Mouse (Mus musculus) forebrain, postnatal 0 days (tissue): ENCODE data around the gene Dsn1. TPM values are rescaled to one million over a fixed set of nuclear protein-coding genes. Genes with fewer than 3 reads are reported as not detected.

Source experiments
- ATAC-seq: fragments of 200-750 bp; cut with Nextera tagmentation; 2 replicates; pipeline ENCODE4 v1.8.0; 2017; ENCODE audit warnings: mild to moderate bottlenecking, moderate library complexity
- DNase-seq: peaks from one replicate; pipeline ENCODE4 v3.0.0-alpha.2; 2015
- H3K27ac ChIP-seq: fragments of 300-500 bp; sonication (generic); 2 replicates; pipeline ENCODE4 v1.5.1; 2014; ENCODE audit warnings: low read depth, mild to moderate bottlenecking, antibody characterized with exemption, low read length, moderate library complexity, mixed read lengths
- H3K27me3 ChIP-seq: fragments of 300-500 bp; sonication (generic); 2 replicates; pipeline ENCODE4 v1.6.1; 2014; ENCODE audit warnings: mild to moderate bottlenecking, low read length, mixed read lengths; ENCODE audit not compliant: insufficient read depth
- H3K36me3 ChIP-seq: fragments of 300-500 bp; sonication (generic); 2 replicates; pipeline ENCODE4 v1.6.1; 2014; ENCODE audit warnings: mild to moderate bottlenecking, moderate library complexity; ENCODE audit not compliant: insufficient read depth
- H3K4me1 ChIP-seq: fragments of 300-500 bp; sonication (generic); 2 replicates; pipeline ENCODE4 v1.6.1; 2014; ENCODE audit warnings: antibody characterized with exemption; ENCODE audit not compliant: insufficient read depth
- H3K4me2 ChIP-seq: fragments of 300-500 bp; sonication (generic); 2 replicates; pipeline ENCODE4 v1.6.1; 2014; ENCODE audit warnings: low read depth, mild to moderate bottlenecking, moderate library complexity
- H3K4me3 ChIP-seq: fragments of 300-500 bp; sonication (generic); 2 replicates; pipeline ENCODE4 v1.5.1; 2014; ENCODE audit warnings: low read depth, low read length, mixed read lengths
- H3K9ac ChIP-seq: fragments of 300-500 bp; sonication (generic); 2 replicates; pipeline ENCODE4 v1.6.1; 2014; ENCODE audit warnings: mild to moderate bottlenecking
- H3K9me3 ChIP-seq: fragments of 300-500 bp; sonication (generic); 2 replicates; pipeline ENCODE4 v1.6.1; 2016; ENCODE audit warnings: low read length
- CTCF ChIP-seq: sonication (generic); IDR thresholded peaks from 2 replicates; pipeline ENCODE4 v1.5.1; 2016; ENCODE audit warnings: antibody characterized with exemption, control low read depth, low read depth
- WGBS: fragments of 180-500 bp; shearing (Covaris S2); extraction: QIAGEN DNeasy Blood & Tissue Kit; methylation state at CpG from one replicate; pipeline ENCODE4 v1.1.7; 2014; 5-methylcytosine and 5-hydroxymethylcytosine counted together
- polyA plus RNA-seq: library from polyadenylated mRNA; unstranded; fragments of >200 nt; fragmentation: Nextera tagmentation; extraction: Ambion mirVana; gene quantifications from 2 replicates; pipeline ENCODE4 v1.2.1, GENCODE M21; 2015
- total RNA-seq: library from RNA; depleted of rRNA; stranded (reverse); fragments of >200 nt; gene quantifications from 2 replicates; pipeline ENCODE4 v1.2.3, GENCODE M21; 2014

Dsn1 gene
- total and polyA plus RNA-seq, 2 experiments from 2014 or later: 10.0 to 12.2 TPM

DNA sequence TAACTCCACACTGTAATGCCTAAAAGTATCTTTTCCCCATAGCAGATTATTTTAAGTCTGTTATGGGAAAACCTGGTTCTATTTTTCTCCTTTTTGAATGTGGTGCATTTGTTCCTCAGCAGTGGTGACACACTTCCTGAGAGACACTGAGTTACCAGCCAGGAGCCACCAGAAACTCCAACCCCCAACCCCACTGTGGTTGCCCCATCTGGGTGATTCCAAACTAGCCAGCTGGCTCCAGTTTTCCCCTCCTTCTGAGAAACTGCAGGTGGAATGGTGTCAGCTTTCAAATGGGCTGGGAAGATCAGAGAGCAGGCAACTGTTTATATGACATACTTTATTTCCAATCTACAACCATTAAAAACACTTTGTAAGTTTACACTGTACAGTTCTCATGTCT, 3.2 kb upstream of the Dsn1 start:
- H3K4me1 ChIP-seq: peaks cover 4% of the 10 kb centered on the region; the same call in 1 of the 2 replicates
- H3K4me3 ChIP-seq: no peak overlapping the region
- H3K36me3 ChIP-seq: peaks cover 9% of the 10 kb centered on the region
- no peaks in the 10 kb centered on the region for H3K9me3 ChIP-seq
- ATAC-seq (no peak), DNase-seq (no peak)
- no peak overlapping the region for H3K4me2 ChIP-seq
- TF ChIP-seq CTCF: no peak
- H3K27me3 ChIP-seq: no peaks in the 10 kb centered on the region
- no peak overlapping the region for H3K27ac ChIP-seq
- no peak overlapping the region for H3K9ac ChIP-seq

DNA sequence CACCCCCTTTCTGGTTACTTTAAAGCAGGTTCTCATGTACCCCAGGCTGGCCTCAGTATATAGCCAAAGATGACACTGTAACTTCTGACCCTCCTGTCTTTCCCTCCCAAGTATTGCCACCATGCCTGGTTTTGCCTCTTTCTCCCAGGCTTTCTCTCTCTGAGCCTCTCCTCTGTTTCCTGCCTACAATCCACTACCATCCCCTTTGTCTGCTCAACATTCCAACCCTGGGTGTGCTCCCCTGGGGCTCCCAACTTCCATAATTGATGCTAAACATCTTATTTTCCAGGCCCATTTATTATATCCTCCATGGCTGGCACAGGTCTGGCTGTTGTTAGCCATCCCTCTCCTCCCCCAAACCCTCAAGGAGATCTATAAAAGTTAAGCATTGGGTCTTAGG, 1.6 kb upstream of the Dsn1 start:
- no peak overlapping the region for H3K4me2 ChIP-seq
- no peak overlapping the region for H3K4me3 ChIP-seq
- TF ChIP-seq CTCF: no peak
- no peak overlapping the region for H3K27ac ChIP-seq
- peaks cover 4% of the 10 kb centered on the region; the same call in 1 of the 2 replicates for H3K4me1 ChIP-seq
- DNase-seq (no peak), ATAC-seq (no peak)
- H3K9ac ChIP-seq: no peak overlapping the region
- H3K27me3 ChIP-seq: no peaks in the 10 kb centered on the region
- H3K9me3 ChIP-seq: no peaks in the 10 kb centered on the region
- H3K36me3 ChIP-seq: no peaks in the 10 kb centered on the region

DNA sequence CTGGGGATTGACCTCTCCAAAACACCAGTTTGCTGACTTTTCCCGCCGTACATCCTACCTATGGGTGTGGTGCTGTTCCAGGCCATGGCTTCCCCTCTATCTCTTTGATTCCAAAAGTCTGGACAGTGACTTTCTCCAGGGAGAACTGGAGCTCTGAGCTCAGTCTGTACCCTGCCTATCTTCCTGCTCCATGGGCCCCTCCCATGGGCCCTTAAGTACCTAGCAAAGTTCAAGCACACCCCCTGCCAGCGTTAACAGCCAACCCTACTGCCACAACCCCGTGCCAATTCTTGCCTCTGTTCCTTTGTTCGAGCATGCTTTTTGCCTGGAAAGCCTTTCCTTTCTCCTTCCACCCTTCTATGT, 261 bp upstream of the Dsn1 start:
- DNase-seq (no peak), ATAC-seq (peak; percentile 52)
- H3K4me2 ChIP-seq: peak overlapping the region; percentile 99
- H3K9me3 ChIP-seq: no peaks in the 10 kb centered on the region
- H3K27ac ChIP-seq: peak overlapping the region; percentile 60
- no peak for TF ChIP-seq CTCF
- no peaks in the 10 kb centered on the region for H3K36me3 ChIP-seq
- H3K9ac ChIP-seq: peak overlapping the region; percentile 61
- H3K4me3 ChIP-seq: peak overlapping the region; percentile 56
- H3K27me3 ChIP-seq: no peaks in the 10 kb centered on the region
- WGBS: 24% methylated on average over 5 of the region's 5 CpGs
- peaks cover 4% of the 10 kb centered on the region; the same call in 1 of the 2 replicates for H3K4me1 ChIP-seq

DNA sequence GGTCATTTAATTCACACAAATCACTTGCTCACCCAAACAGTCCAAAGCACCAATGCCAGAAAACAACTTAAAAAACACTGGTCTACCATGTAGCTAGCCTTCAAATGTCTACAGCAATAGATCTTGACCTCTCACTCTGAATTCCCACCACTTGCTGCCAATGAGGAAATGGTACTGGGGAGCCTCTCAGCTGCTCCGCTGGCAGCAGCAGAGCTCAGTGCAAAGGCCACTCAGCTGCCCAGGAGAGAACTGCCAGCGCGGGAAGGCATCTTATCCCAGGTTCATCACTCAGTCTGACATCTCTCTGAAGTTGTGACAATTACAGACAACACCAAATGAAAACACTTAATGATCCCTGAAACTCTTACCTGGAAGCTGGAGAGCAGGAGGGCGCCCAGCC, 4.6 kb downstream of the Dsn1 start:
- Histone ChIP-seq H3K9me3 (no peaks in the 10 kb centered on the region), H3K27me3 (no peaks in the 10 kb centered on the region), H3K27ac (no peak overlapping the region), H3K4me3 (no peak overlapping the region), H3K9ac (no peak overlapping the region), H3K4me2 (no peak overlapping the region), H3K4me1 (peaks cover 2% of the 10 kb centered on the region; the same call in 1 of the 2 replicates), H3K36me3 (0 out of 2 replicates have a peak, but pooled peaks cover 4% of the 10 kb centered on the region)
- 96% methylated on average over 4 of the region's 4 CpGs for WGBS
- ATAC-seq (no peak), DNase-seq (no peak)
- no peak for TF ChIP-seq CTCF

DNA sequence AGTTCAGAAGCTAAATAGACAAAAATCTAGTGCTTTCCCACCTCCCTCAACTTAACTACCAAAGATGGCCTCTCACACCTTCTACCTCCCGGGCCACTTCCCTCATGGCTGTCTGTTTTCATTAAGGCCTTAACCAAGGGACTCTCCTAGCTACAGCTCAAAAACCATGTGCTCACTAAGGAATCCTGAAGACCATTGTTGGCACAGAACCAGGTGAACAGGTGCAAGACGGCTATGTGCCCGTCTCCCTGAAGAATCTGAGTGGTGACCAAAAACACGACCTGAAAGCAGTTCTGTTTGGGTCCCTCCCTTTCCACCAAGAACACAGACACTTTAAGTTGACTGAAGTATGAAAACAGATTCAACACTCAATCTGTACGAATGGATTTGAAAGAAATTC, 8.7 kb downstream of the Dsn1 start:
- H3K9ac ChIP-seq: no peak overlapping the region
- 79% methylated on average over 5 of the region's 5 CpGs for WGBS
- no peak for ATAC-seq
- H3K9me3 ChIP-seq: no peaks in the 10 kb centered on the region
- no peak for DNase-seq
- H3K4me1 ChIP-seq: no peaks in the 10 kb centered on the region
- H3K27me3 ChIP-seq: no peaks in the 10 kb centered on the region
- H3K4me3 ChIP-seq: no peak overlapping the region
- H3K36me3 ChIP-seq: 0 out of 2 replicates have a peak, but pooled peaks cover 4% of the 10 kb centered on the region
- no peak overlapping the region for H3K27ac ChIP-seq
- H3K4me2 ChIP-seq: no peak overlapping the region
- no peak for TF ChIP-seq CTCF

DNA sequence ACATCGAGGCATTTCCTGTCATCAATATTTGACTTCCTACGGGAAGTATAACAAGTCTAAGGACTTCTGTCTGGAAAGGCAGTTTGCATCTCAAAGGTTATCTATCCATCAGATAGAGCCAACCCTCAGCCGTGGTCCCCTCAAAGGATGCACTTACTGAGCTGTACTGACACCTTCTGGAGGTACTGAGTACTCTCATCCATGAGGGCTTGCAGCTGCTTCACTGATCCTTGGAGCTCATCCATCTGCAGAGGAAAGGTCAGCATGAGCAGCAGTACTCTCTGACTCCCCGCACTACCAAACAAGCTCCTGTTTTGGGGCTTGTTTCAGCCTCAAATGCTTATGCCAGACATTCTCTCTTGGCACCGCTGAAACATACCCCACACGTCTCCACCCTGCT, 10.4 kb downstream of the Dsn1 start:
- no peak overlapping the region for H3K9ac ChIP-seq
- no peak overlapping the region for H3K27ac ChIP-seq
- no peak overlapping the region for H3K4me3 ChIP-seq
- ATAC-seq (no peak), DNase-seq (peak; percentile 78)
- peak; percentile 89 for TF ChIP-seq CTCF
- WGBS: 66% methylated on average over 6 of the region's 6 CpGs
- H3K4me1 ChIP-seq: no peaks in the 10 kb centered on the region
- 0 out of 2 replicates have a peak, but pooled peaks cover 4% of the 10 kb centered on the region for H3K36me3 ChIP-seq
- H3K4me2 ChIP-seq: no peak overlapping the region
- no peaks in the 10 kb centered on the region for H3K27me3 ChIP-seq
- no peaks in the 10 kb centered on the region for H3K9me3 ChIP-seq

DNA sequence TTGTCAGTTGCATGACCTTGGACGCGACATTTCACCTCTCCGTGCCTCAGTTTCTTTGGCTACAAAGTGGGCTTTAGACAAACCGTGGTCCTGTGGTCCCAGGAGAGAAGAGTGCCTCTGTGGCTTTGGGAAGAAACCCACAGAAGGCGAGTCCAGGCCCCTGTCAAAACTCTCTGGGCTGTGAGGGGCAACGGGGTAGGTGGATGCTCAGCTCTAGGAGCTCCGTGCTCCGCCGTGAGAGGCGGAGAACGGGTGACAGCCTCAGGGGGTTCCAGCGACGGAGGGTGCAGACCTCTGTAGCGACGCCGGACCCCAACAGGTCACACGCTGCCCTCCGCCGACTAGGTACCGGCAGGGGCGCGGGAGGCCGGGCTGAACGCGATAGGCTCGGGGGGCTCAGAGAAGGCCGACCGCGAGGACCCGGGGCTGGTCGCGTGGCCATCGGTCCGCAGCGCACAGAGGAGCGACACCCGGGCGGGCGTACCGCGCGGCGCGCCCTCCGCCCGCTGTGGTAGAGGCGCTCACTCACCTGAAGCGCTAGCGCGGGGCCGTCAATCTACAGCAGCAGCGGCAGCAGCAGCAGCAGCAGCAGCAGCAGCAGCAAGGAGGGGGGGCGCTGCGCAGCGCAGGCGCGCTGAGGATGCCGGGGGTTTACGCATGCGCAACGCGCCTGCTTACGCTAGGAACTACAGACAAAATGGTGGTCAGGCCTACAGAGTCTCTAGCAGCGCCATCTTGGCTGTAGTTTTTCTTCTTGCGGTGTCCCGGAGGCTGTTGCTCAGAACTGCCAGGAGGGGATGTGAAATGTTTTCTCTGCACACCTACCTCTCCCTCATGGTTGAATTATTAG, 15.3 kb downstream of the Dsn1 start, which contains the start of gene Ndrg3:
Gene Ndrg3 (minus strand): TSS at position 587 of the 850 bp plus-strand sequence.
- H3K36me3 ChIP-seq: no peaks in the 10 kb centered on the region
- DNase-seq (peak; percentile 99), ATAC-seq (peak; percentile 98)
- WGBS: under 1% methylated on average over 58 of the region's 66 CpGs
- peak within 1 kb of the TSS; percentile 84 for H3K9ac ChIP-seq
- TF ChIP-seq CTCF: peak; percentile 68; the same call in 1 of the 2 replicates
- peak within 1 kb of the TSS; percentile 71 for H3K4me2 ChIP-seq
- no peaks in the 10 kb centered on the region for H3K9me3 ChIP-seq
- no peaks in the 10 kb centered on the region for H3K27me3 ChIP-seq
- peaks cover 11% of the 10 kb centered on the region for H3K4me1 ChIP-seq
- peak within 1 kb of the TSS; percentile 83 for H3K4me3 ChIP-seq
- H3K27ac ChIP-seq: peak within 1 kb of the TSS; percentile 81
